Mouse (Mus musculus) thymus, postnatal 36 days (tissue): ENCODE results near the gene Rap2a.
A peak's percentile ranks its signal among the peaks of the same experiment; 100 is the strongest.

ENCODE experiments used
- DNase-seq, 2 experiments: peaks; one replicate each; pipeline ENCODE4 v3.0.0; 2022; ENCODE audit warnings: mixed read lengths in 2 of 2

Rap2a gene

DNA sequence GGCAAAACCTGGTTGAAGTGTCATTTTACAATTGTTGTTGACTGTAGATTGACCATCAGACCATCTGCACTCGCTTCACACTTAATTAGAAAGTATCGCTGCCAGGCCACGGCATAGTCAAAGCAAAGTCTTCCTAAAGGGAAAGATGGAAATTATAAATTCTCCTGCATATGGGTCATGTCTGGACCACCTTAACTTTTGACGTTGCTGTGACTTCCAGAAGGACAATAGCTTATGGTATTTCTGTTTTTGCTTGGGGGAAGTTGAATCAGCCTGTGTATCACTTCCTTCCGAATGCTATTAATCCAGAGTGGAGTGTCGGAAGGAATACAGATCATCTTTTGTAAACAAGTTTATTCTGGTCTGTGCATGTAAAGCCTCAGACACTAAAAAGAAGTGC lies 65.6 kb downstream of the Rap2a start:
- DNase-seq: no peak

DNA sequence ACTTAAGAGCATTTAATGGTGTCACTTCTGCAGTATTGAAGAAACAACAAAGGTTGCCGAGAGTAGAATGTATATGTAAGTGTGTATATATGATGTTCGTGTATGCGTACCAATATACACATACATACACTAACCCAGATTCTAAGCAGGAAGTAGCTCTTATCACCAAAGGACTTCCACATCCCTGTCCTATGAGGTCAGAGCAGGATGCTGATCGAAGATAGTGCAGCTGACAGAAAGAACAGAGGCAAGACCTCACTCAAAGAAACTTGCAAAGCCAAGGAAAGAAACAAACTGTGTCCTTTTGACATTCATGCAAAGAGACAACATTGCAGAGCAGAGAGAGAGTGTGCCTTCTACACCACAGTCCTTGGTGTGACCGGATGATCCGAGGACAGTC lies 66.3 kb downstream of the Rap2a start:
- DNase-seq: peak in 1 of 2 experiments; percentile 16

DNA sequence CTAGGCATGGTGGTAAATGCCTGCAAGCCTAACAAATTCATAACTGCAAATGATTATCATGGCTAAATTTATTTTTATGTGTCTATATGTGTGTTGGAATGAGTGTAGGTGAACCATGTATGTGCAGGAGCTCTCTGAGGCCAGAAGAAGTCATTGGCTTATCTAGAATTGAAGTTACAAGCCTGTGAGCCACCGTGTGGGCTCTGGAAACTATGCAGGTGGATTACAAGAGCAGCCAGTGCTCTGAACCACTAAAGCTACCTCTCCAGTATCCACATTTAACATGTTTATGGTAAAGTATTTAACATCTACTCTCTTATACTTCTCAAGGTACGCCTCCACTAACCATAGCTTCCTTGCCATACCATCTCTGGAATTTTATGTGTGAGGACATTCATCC lies 66.7 kb downstream of the Rap2a start:
- DNase-seq: no peak
